Mouse (Mus musculus) monocyte, adult 2 months (primary cell): Measurements from ENCODE around the gene Tcn2.
"Not testable (repeated sequence)": the region's sequence is repeated elsewhere in the genome, so short reads cannot be mapped to it uniquely, and the experiment has no call there.

ENCODE experiments used
- DNase-seq, 2 experiments: peaks; one replicate each; pipeline ENCODE4 v3.0.0; 2022; ENCODE audit warnings: low spot score in 2 of 2, low read depth in 1 of 2

The Tcn2 gene

GRCm38 (mm10) chr11:3931511-3932211 lies at the start of gene Tcn2:
TSS of gene Tcn2 (minus strand) at chr11:3932159.
- peak; percentile 61 to 66 for DNase-seq

GRCm38 (mm10) chr11:3981536-3981935 lies 49.6 kb upstream of the Tcn2 start:
- DNase-seq: no peak

DNA sequence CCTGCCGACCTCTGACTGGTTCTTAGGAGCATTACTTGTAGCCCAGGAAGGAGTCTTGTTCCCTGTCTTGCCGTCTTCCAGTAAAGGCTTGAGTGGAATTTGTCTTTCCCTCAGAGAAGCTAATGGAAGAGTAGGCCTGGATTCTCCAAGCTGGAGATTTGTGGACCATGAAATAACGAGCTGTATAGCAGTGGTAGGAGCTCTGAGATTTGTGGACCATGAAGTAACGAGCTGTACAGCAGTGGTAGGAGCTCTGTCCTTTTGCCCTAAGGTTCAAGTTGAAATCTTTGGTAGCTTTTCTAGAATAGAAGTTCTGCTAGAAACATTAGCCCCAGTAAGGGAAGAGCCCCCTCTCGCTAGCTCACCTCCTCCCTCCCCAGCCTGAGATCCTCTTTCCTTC lies 46.5 kb upstream of the Tcn2 start:
- no peak for DNase-seq

- no peak for DNase-seq
Measured at GRCm38 (mm10) chr11:3976678-3977077, 44.7 kb upstream of the Tcn2 start, which contains the start of gene 4930556J24Rik. TSS of gene 4930556J24Rik (minus strand) at chr11:3976778.

GRCm38 (mm10) chr11:3974311-3974710 lies 42.4 kb upstream of the Tcn2 start:
- DNase-seq: no peak

DNA sequence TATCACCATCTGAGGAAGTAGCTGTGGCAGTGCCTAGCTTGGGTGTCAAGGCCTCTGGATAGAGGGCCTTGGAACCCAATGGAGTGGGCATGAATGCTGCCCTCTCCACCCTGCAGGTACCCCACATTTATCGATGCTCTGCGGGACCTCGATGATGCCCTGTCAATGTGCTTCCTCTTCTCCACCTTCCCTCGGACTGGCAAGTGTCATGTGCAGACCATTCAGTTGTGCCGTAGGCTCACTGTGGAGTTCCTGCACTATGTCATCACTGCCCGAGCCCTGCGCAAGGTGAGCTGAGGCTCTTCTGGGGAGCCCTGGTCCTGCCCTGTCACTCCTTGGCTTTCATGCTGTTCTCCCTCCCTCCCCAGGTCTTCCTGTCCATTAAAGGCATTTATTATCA lies 41.1 kb upstream of the Tcn2 start:
- DNase-seq: no peak

DNA sequence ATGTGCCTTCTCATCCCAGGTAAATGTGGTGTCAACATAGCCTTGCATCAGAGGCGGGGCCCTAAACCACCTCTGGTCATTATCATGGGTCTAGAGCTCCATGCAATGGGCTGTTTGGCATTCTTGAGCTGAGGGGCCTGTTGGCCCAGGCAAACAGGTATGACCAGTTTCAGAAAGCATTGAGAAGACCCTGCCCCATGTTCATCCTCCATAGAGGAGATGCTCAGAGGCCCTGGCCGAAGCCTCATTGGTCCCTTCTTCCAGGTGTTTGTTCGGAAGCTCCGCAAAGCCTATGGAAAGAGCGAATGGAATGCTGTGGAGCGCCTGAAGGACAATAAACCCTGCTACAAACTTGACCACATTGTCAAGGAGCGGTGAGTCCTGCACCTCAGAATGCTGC lies 38.4 kb upstream of the Tcn2 start:
- no peak for DNase-seq

- no peak for DNase-seq
Measured at GRCm38 (mm10) chr11:3969837-3970236, 37.9 kb upstream of the Tcn2 start.

DNA sequence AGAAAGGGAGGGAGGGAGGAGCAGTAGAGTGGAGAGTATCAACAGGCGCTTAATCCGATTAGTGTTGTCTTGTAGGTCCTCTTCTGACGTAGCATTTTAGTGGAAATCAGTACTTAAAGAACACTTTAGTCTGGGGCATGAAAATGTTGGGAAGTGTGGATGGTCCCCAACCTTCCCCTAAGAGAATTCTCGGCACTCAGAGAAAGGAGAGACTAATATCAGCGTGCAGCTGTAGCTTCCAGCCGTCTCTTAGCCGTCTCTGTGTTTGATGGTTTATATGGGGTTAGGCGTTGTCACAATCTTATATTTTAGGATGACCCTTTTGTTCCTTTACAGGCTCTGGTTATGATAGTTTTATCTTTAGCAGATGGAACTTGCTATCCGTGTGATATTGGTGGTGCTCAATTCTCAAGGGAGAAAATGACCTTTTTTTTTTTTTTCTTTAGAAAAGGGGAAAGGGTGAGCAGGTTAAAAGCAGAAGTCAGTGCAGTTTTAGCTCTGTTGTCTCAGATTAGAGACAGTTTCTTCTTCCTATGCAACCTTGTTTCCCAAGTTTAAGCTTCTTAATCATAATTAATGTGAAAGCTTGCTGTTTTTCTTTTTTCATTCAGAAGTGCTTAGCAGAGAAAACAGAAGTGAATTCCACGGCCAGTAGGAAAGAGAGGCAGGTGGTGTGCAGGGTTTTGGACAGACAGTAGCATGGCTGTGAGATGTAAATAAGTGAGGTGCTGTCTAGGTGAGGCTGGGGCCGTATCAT lies 32.6 kb upstream of the Tcn2 start:
- no peak for DNase-seq

GRCm38 (mm10) chr11:3963610-3964415 lies 31.9 kb upstream of the Tcn2 start, which contains the start of gene Pes1:
TSS of gene Pes1 (plus strand) at chr11:3963975.
- DNase-seq: peak; percentile 60 to 78

DNA sequence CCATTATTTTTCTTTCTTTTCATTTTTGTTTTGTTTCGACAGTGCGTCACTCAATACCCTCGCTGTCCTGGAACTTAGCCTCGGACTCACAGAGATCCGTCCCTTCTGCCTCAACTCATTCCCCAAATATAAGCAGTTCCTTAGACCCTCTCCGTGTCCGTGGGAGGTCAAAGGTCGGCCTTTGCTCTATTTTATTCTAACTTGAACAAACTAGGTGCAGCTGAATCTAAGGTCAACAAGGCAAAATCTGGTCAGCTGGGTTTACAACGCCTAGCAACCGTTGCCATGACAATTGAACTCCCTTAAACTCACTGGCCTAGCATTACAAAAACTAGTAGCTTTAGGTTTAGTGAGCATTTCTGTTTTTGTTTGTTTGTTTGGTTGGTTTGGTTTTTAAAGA lies 31.2 kb upstream of the Tcn2 start:
- DNase-seq: no peak

DNA sequence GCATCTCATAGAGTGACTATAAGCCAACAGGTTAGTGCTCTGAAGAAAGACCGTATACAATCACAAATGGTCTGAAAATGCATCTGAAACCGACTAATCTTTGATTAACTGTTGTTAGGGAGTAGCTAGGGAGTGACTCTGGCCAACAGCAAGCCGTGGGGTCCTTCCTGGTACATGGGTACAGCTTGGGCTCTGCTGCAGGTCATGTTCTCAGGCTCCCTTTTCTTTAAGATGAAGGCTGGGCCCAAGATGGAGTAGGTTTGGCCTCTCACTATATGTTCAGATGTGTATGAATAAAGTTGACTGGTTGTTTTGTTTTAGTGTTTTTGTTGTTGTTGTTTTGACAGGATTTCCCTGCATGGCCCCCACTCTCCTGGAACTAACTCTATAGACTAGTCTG lies 29.8 kb upstream of the Tcn2 start:
- DNase-seq: no peak

DNA sequence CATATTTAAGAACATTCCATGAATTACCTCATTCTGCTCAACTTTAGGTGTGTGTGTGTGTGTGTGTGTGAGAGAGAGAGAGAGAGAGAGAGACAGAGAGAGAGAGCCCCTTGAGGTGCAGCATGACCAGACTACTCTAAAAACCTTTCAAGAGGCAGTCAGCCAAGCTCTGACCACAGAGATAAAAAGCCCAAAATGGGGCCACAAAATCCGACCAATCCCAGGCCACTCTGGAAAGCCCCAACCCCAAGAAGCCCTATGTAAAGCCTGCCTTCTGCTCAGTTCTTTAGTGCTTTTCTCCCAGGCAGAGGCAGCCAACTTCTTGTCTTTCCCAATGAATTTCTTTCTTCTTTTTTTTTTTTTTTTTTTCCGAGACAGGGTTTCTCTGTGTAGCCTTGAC lies 28.9 kb upstream of the Tcn2 start:
- no peak for DNase-seq

DNA sequence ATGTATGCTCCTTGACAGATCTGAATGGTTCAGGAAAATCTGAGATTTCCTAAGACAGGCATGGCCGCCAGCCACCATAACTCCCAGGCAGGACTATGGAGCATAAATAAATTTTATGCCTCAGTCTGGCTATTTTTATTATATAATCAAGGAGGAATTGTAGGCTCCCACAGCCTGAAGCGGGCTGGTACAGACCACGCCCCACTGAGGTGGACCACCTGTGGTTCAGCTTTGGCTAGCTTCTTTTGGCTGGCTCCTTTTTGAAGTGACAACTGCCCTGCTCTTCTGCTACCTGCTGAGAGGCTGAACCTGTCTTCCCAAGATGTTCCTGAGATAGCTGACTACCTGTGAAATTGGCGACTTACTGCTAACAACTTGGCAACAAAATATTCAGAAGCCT lies 23.4 kb upstream of the Tcn2 start:
- DNase-seq: not testable (repeated sequence)

DNA sequence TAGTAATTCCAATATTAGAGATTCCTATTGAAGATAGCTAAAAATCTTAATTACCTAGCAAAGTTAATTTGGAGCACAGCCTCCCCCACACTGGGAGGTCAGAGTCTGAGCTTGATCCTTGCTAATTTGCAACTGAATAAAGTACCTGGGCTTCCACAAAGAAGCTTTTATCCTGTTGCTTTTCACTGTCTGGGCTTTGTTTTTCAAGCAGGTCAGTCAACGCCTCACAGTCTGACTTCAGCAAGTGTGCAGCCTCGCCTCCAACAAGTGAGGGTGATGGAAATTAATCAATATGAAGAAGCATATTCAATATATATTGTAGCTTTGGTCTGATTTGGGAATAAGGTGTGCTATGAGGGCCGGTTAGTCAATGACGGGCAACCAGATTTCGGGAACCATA lies 22.9 kb upstream of the Tcn2 start:
- not testable (repeated sequence) for DNase-seq

DNA sequence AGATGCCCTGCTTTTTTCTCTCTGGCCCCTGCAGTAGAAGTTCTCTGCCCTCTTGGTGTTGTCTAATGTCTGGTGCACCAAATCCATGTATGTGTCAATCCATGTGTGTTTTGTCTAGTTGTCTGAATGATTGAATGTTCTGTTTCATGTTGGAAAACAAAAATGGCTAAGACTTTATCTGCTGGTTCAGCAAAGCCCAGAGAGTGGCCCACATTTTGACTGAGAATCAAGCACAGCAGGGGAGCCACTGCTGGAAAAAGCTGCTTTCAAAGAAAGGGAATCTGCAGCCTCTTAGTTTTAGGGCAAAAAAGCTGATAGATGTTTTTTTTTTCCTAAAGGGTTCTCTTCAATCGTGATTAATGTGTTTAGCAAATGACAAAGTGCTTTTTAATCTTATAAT lies 14.4 kb upstream of the Tcn2 start:
- no peak for DNase-seq

DNA sequence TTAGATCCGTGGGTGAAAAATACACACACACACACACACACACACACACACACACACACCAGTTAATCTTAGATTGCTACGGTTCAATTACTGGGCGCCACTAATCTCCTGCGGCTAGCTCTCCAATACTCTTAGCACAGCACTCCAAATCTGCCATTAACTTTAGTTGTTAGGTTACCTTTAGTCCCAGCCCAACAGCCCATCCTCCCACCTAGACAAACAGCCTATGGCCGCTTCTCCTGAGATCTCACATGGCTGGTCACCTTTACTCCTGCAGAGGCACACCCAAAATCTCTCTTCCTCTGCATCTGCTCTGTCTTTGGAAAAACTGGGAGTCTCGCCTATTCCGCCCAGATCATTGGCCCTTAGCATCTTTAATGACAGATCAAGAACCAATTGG lies 9.4 kb upstream of the Tcn2 start:
- DNase-seq: no peak

- no peak for DNase-seq
Measured at GRCm38 (mm10) chr11:3937321-3937874, 5.4 kb upstream of the Tcn2 start.

- DNase-seq: no peak
Measured at GRCm38 (mm10) chr11:3936318-3936717, 4.4 kb upstream of the Tcn2 start.

DNA sequence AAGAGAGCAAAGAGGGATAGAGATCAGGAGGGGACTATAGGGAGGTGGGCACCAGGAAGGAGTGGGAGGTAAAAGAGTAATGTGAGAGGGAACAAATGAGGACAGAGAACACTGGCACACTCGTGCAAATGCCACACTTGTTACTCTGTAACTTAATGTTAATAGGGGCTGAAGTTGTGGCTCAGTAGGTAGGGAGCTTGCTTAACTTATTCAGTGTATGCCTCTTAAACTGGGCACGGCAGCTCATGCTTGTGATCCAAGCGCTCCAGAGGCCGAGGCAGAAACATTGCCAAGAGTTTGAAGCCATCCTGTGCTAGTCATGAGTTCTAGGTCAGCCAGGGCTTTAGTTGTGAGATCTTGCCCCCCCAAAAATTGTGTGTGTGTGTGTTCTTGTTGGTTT lies 3.2 kb upstream of the Tcn2 start:
- DNase-seq: no peak

DNA sequence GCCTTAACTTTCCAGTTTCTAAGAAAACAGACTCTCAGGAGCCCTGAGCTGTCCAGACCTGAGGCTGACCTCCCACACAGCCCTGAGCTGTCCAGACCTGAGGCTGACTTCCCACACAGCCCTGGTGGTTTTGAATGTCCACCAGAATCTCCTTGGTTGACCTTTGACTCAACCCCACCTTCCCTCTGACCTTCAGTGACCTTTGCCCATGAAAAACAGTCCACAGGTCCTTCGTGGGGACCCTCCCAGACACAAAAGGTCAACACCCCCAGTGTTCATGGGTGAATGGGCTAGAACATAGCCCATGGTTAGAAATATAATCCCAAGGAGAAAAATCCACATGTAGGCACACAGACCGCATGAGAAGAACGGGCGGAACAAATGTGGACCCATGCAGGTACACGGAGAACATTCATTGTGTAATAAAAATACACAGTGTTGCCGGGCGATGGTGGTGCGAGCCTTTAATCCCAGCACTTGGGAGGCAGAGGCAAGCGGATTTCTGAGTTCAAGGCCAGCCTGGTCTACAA lies 1.9 kb upstream of the Tcn2 start:
- DNase-seq: no peak
